Mouse (Mus musculus): ENCODE measurements around the gene Itpkc.

Gene Itpkc

DNA sequence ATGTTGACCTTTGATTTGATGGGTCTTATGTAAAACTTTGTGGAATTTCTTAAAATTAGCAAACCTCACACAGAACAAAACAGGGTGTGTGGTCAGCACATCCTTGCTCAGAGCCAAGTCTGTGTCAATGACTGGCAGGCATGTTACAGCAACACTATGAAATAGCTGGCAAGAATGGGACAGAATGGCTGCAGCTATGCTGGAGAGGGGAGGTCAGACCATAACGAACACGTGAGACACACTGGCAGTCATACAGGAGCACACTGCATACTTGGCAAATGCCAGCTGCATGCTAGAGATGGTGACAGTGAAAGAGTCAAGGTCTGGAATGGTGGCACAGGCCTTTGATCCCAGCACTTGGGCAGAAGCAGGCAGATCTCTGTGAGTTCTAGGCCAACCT lies 7.3 kb upstream of the Itpkc start:
- DNase-seq (ENCODE audit: low spot score): no peak

- no peak for DNase-seq (ENCODE audit: low spot score)
These were observed 4.8 kb upstream of the Itpkc start for GRCm38 (mm10) chr7:27233300-27233699.

- DNase-seq (ENCODE audit: low spot score): peak; percentile 87
These were observed 4.4 kb upstream of the Itpkc start, which contains the start of gene Coq8b for GRCm38 (mm10) chr7:27232781-27233281. Gene Coq8b, plus strand, starts transcription at chr7:27233023.

- DNase-seq (ENCODE audit: low spot score): peak; percentile 78
These were observed 3.4 kb upstream of the Itpkc start for GRCm38 (mm10) chr7:27231693-27232331.

DNA sequence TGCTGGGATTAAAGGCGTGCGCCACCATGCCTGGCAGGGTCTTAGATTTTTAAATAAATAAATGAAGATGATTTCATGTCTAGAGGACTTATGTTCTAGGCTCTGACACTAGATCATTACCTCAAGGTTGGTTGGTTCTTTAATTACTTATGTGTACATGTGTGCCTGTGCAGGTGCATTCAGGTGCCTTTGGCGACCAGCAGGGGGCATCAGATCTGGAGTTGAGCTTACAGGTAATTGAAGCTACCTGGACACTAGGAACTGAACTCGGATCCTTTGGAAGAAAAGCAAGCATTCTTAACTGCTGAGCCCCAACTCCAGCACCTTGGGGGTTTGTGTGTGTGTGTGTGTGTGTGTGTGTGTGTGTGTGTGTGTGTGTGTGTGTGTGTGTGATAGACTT lies 2.3 kb upstream of the Itpkc start:
- no peak for DNase-seq (ENCODE audit: low spot score)

GRCm38 (mm10) chr7:27228865-27229264 lies 404 bp upstream of the Itpkc start:
- DNase-seq (ENCODE audit: low spot score): no peak

GRCm38 (mm10) chr7:27227676-27228075 lies 785 bp downstream of the Itpkc start:
- no peak for DNase-seq (ENCODE audit: low spot score)

- no peak for DNase-seq (ENCODE audit: low spot score)
These were observed 1.2 kb downstream of the Itpkc start for GRCm38 (mm10) chr7:27227276-27227675.

DNA sequence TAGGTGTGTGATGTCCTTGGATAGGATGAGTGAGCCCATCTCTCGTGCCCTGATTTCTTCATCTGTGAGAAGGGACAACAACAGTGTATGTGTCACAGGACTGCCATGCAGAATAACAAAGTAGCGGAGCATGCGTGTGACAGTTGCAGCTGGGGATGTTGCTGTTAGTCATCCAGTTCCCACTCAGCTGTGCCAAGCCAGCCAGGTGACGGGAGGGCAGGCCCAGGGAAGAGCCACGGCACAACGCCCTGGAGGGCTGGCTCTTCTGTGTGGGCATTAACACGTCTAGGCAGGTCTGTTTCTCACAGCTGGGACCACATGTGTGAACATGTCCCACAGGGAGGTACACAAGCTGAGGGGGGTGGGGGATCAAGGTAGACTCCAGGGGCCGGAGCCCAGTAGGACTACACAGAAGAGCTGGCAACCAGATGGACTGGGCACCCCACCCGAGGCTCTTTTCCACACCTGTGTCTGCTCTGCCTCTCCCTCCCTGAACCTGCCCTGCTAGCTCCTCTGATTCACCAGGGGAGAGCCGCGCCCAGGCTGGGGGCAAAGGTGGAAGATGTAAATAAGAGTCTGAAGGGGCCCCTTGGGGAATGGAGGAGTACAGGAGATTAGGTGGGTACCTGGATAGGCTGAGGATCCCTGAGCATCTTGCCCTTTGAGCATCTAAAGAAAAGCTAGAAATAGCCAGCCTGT lies 3.4 kb downstream of the Itpkc start:
- DNase-seq (ENCODE audit: low spot score): no peak

GRCm38 (mm10) chr7:27222538-27222937 lies 5.9 kb downstream of the Itpkc start:
- DNase-seq (ENCODE audit: low spot score): no peak

- no peak for DNase-seq (ENCODE audit: low spot score)
These were observed 6.5 kb downstream of the Itpkc start for GRCm38 (mm10) chr7:27221939-27222338.

DNA sequence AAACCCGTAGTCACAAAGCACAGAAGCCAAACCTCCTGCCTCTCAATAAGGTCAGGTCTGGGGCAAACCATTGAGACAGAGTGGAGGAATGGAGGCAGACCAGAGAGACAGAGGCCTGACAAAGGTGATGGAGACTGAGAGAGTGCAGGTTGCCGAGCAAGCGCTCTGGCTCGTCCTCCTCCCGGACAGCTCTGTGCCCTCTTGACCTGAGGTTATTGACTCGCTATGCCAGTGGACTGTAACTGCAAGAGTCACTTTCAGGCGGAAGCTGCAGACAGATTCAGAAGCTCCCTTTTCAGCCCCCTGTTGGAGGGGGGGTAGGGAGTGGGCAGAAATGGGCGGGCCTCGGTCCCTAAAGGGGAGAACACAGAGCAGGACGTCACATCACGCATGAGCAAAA lies 8.5 kb downstream of the Itpkc start:
- DNase-seq (ENCODE audit: low spot score): no peak

GRCm38 (mm10) chr7:27218586-27218985 lies 9.9 kb downstream of the Itpkc start:
- no peak for DNase-seq (ENCODE audit: low spot score)

DNA sequence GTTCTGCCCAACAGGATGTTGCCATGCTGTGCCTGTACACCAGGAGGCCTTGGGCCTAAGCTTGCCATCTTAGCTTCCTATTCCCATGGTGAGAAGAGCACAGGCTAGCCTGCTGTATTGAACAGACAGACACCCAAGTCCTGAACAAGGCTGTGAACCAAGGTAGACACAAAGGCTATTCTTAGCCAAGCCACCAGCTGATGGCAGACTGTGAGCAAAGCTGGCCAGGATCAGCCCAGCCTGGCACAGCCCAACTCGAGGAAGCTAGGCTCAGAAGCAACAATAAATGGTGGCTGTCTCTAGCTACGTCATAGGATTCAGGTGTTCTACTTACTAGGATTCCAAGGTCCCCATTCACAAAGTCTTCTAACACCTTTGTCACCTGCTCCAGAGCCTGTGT lies 15.8 kb downstream of the Itpkc start:
- no peak for DNase-seq (ENCODE audit: low spot score)

DNA sequence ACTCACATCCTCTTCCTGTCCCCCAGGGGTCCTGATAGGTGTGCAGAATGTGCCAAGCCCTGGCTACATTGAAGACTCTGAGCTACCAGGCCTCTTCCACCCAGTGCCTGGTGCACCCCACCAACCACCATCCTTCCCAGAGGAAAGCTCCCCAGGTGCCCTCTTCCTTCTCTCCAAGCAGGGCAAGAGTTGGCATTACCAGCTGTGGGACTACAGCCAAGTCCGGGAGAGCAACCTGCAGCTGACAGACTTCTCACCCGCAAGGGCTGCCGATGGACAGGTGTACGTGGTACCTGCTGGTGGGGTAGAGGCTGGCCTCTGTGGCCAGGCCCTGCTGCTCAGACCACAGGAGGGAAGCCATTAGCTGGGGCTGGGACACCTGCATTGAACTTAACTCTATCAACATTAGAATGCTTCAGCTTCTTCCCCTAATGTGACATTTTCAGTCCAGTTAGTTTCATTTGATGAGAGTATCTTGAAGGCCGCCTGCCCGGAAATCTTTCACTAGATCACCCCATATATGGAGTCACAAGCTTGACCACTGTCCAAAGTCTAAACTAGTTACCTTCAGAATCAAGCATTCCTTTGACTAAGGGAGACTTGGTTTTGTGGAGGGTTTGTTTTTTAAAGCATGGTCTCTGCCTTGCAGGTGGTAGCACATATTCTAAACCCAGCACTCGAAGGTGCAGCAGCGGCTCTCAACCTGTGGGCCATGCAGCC lies 24.6 kb downstream of the Itpkc start:
- no peak for DNase-seq (ENCODE audit: low spot score)

- DNase-seq (ENCODE audit: low spot score): no peak
These were observed 29.7 kb downstream of the Itpkc start for GRCm38 (mm10) chr7:27198779-27199178.

- DNase-seq (ENCODE audit: low spot score): no peak
These were observed 30.1 kb downstream of the Itpkc start for GRCm38 (mm10) chr7:27198355-27198754.

- DNase-seq (ENCODE audit: low spot score): no peak
These were observed 30.8 kb downstream of the Itpkc start for GRCm38 (mm10) chr7:27197634-27198033.

DNA sequence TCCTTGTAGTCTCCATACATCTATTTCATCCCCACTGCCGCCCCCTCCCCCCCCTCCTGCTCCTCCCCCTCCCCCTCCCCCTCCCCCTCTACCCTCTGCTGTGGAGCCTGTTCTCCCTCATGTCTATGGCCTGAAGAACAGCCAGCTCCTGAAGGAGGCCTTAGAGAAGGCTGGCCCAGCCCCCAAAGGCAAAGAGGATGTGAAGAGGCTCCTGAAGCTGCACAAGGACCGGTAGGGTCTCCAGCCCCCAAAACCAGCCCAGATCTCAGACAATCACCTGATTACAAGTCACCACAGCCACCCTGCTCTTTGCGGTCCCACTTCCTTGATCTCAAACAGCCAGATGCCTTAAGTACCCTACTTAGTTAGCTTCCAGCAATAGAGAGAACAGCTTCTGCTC lies 31.3 kb downstream of the Itpkc start:
- DNase-seq (ENCODE audit: low spot score): no peak

DNA sequence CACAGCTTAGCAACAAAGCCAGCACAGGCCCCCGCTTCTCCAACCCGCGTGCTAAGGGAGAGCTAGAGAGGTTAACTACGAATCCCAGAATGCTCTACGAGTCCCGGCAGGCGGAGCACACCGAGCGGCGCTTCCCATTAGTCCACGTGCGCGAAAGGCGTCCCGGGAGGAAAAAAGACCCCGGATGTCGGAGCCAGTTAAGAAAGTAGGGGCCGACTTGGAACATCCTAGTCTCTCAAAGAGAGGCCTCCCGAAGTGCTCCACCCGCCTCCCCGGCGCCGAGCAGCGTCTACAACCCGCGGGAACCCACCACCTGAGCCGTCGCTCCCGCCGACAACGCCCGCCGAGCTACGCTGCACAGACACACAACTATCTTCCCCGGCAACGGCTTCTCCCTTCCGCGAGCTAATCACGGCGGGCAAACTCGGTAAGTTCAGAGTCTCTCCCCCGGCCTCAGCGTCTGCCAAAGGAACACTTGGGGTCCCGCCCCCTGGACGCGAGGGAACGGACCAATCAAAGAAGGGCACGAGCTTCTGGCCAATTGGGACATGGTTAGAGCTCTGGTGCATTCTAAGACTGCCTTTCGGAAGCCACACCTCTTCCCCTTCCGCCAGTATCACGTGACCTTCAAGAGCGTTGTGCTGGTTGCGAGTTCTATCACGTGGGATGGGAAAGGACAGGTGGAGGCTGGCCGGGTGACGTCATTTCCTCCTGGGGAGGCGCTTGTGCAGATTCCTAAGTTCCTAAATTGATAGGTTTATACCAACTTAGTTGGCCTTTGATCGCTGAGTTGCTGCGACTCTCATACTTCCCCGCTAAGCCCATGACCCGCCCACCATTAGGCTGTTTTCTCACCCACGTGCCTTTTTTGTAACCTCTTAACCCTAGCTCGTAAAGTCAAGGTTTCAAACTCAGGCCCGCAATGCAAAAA lies 32.5 kb downstream of the Itpkc start, which contains the start of the genes BC024978 and Snrpa:
TSS of gene BC024978 (plus strand) at position 101 of the 931 bp plus-strand sequence.
TSS of gene Snrpa (minus strand) at position 591 of the 931 bp plus-strand sequence.
- DNase-seq (ENCODE audit: low spot score): peak; percentile 99

DNA sequence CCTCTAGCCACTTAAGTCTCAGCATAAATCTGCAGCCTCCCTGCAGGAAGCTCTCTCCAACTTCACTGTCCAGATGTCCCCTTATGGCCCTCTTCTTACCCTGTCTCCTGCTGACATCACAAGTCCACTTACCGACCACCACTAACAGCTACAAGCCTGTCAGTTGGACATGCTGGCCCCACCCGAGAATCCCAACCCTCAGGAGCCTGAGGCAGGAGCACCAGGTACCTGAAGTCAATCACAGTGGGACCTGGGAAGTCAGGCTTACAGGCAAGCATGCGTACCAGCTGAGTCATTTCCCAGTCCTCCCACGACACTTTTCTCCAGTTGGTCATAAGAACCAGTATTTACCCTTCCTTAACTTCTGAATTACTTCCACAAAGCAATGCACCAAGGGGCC lies 34.7 kb downstream of the Itpkc start:
- no peak for DNase-seq (ENCODE audit: low spot score)

GRCm38 (mm10) chr7:27192434-27192833 lies 36.0 kb downstream of the Itpkc start:
- no peak for DNase-seq (ENCODE audit: low spot score)
